Mouse (Mus musculus): Measurements from ENCODE around the gene Apoh. TPM values are rescaled to one million over a fixed set of nuclear protein-coding genes. Genes with fewer than 3 reads are reported as not detected.

Gene Apoh
- polyA plus RNA-seq, 1 experiment from 2014 or later: not detected

- Histone ChIP-seq H3K27ac (replicated peaks) (no peak overlapping the region), H3K4me3 (no peak overlapping the region), H3K9me3 (no peaks in the 10 kb centered on the region), H3K36me3 (no peaks in the 10 kb centered on the region), H3K27me3 (no peaks in the 10 kb centered on the region), H3K4me2 (replicated peaks) (no peak overlapping the region), H3K4me1 (no peaks in the 10 kb centered on the region), H3K9ac (replicated peaks) (no peak overlapping the region)
- ATAC-seq (ENCODE audit: low FRiP score, low read depth): no peak
- 92% methylated on average over 5 of the region's 5 CpGs for WGBS
Measured at GRCm38 (mm10) chr11:108309791-108310190, 33.4 kb upstream of the Apoh start.

DNA sequence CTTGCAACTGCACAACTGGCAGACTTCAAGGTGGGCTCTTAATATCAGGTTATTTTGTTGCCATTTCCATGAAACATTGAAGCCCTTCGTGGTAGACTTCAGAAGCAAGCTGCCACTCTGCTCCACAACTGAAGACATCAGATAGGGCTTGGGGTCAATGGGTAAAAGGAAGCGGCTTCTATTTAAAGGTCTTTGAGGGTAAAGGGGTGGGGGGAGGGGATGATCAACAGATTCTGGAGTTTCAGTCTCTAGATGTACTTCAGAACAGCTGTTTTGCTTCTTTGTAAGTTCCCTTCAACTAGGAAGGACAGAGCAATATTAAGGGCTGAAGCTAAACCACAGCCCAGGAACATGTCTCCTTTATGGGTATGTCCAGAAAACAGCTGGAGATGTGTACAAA, 31.2 kb upstream of the Apoh start:
- Histone ChIP-seq H3K27me3 (no peaks in the 10 kb centered on the region), H3K36me3 (no peaks in the 10 kb centered on the region), H3K4me2 (replicated peaks) (no peak overlapping the region), H3K27ac (replicated peaks) (no peak overlapping the region), H3K9me3 (no peaks in the 10 kb centered on the region), H3K9ac (replicated peaks) (no peak overlapping the region), H3K4me3 (no peak overlapping the region), H3K4me1 (no peaks in the 10 kb centered on the region)
- no peak for ATAC-seq (ENCODE audit: low FRiP score, low read depth)
- WGBS: 80% methylated on average over 2 of the region's 2 CpGs

DNA sequence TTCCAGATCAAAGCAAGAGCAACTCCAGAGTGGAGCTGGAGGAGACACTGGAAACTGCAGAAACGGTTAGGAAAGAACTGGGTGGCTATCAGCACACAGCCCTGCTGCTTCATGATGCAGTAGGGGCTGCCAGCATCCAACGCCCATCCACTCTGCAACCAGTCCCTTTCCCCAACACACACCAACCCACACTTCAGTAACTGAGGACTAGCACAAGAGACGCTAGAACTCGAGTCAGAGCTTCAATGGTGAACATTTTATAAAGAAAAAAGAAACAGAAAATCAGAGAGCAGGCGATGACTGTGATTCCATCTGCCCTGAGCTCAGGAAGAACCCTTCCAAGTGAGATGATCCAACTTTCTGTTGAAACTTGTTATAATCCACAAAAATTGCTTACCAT, 30.6 kb upstream of the Apoh start:
- 85% methylated on average over 5 of the region's 5 CpGs for WGBS
- ATAC-seq (ENCODE audit: low FRiP score, low read depth): no peak
- no peak overlapping the region for H3K9ac ChIP-seq (replicated peaks)
- no peak overlapping the region for H3K4me3 ChIP-seq
- no peaks in the 10 kb centered on the region for H3K36me3 ChIP-seq
- no peak overlapping the region for H3K4me2 ChIP-seq (replicated peaks)
- no peaks in the 10 kb centered on the region for H3K27me3 ChIP-seq
- H3K27ac ChIP-seq (replicated peaks): no peak overlapping the region
- H3K9me3 ChIP-seq: no peaks in the 10 kb centered on the region
- H3K4me1 ChIP-seq: no peaks in the 10 kb centered on the region

DNA sequence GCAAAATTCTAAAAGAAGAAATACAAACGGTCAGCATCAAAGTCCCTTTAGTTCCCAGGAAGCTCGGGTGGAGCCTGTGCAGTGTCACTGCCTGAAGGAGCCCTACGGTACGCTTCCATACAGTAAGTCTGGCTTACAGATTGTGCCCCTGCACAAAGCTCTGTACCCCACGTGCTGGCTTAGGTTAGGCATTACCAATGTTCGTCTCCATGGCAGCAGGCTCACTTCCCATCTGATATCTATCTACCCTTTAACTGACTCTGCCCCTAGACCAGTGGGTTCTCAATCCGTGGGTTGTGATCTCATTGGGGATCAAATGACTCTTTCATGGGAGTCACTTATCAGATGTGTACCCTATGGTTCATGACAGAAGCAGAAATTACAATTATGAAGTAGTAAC, 27.4 kb upstream of the Apoh start:
- H3K4me1 ChIP-seq: no peaks in the 10 kb centered on the region
- no peak for ATAC-seq (ENCODE audit: low FRiP score, low read depth)
- no peaks in the 10 kb centered on the region for H3K36me3 ChIP-seq
- H3K27ac ChIP-seq (replicated peaks): no peak overlapping the region
- no peak overlapping the region for H3K9ac ChIP-seq (replicated peaks)
- H3K27me3 ChIP-seq: no peaks in the 10 kb centered on the region
- H3K4me3 ChIP-seq: no peak overlapping the region
- 87% methylated on average over 7 of the region's 7 CpGs for WGBS
- no peaks in the 10 kb centered on the region for H3K9me3 ChIP-seq
- H3K4me2 ChIP-seq (replicated peaks): no peak overlapping the region

DNA sequence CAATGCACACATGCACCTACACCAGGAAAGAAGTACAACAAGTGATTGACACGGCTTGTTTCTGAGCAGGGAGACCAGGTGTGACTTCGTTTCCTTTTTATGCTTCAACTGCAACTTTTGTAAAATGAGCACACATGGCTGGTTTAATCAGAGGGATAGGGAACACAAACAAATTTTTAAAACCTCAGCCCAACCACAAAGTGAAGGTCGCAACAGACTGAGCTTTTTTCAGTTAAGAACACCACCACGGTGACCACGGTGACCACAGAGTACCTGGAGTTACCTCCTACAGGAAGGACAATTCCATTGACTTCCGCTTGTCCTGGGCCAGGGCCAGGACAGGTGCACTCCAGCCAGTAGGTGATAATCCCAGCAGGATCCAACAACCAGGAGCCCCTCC, 25.3 kb upstream of the Apoh start:
- Histone ChIP-seq H3K9ac (replicated peaks) (no peak overlapping the region), H3K9me3 (no peaks in the 10 kb centered on the region), H3K4me2 (replicated peaks) (no peak overlapping the region), H3K27me3 (no peaks in the 10 kb centered on the region), H3K27ac (replicated peaks) (no peak overlapping the region), H3K4me1 (no peaks in the 10 kb centered on the region), H3K4me3 (no peak overlapping the region), H3K36me3 (no peaks in the 10 kb centered on the region)
- ATAC-seq (ENCODE audit: low FRiP score, low read depth): no peak
- 74% methylated on average over 6 of the region's 6 CpGs for WGBS

- Histone ChIP-seq H3K36me3 (no peaks in the 10 kb centered on the region), H3K4me1 (no peaks in the 10 kb centered on the region), H3K4me3 (no peak overlapping the region), H3K27ac (replicated peaks) (no peak overlapping the region), H3K27me3 (no peaks in the 10 kb centered on the region), H3K9me3 (no peaks in the 10 kb centered on the region), H3K9ac (replicated peaks) (no peak overlapping the region), H3K4me2 (replicated peaks) (no peak overlapping the region)
- WGBS: 85% methylated on average over 11 of the region's 11 CpGs
- ATAC-seq (ENCODE audit: low FRiP score, low read depth): no peak
Measured at GRCm38 (mm10) chr11:108319162-108319561, 24.0 kb upstream of the Apoh start.

DNA sequence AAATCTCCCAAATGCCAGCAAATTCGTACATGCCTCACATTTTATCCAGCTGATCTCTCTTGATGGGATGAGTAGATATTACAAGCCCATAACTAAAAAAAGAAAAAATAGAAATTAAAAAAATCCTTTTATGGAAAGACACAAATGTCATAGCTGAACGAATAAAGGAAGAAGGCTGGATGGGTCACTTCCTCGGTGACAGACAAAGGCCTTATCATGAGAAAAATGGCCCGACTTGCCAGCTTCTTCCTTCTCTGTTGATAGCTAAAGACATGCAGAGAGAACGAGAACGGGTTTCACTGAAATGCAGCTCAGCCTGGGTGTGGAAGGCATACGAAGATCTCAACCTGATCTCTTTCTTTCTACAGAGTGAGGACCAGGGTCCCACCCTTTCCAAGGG, 22.6 kb upstream of the Apoh start:
- ATAC-seq (ENCODE audit: low FRiP score, low read depth): no peak
- Histone ChIP-seq H3K9me3 (no peaks in the 10 kb centered on the region), H3K4me3 (no peak overlapping the region), H3K4me2 (replicated peaks) (no peak overlapping the region), H3K9ac (replicated peaks) (no peak overlapping the region), H3K27me3 (no peaks in the 10 kb centered on the region), H3K27ac (replicated peaks) (no peak overlapping the region), H3K4me1 (no peaks in the 10 kb centered on the region), H3K36me3 (no peaks in the 10 kb centered on the region)
- 89% methylated on average over 7 of the region's 7 CpGs for WGBS

DNA sequence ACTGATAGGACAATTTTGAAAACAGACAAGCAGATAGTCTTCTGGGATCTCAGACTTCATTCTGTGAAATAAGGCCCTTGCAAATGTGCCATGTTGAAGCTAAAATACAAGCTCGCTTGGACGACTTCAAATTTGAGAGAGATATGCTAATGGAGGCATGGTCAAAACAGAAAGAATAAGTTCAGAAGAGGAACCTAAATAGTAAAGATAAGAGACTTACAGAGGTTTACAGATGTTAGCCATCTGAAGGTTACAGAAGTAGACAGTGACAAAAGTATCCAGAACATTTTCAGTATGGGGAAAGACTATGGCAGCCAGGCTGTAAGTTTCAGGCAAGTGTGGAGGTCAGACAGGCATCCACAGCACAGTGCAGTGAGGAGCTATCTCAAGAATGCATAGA, 21.0 kb upstream of the Apoh start:
- WGBS: 90% methylated on average over 2 of the region's 2 CpGs
- Histone ChIP-seq H3K27ac (replicated peaks) (no peak overlapping the region), H3K4me2 (replicated peaks) (no peak overlapping the region), H3K4me1 (no peaks in the 10 kb centered on the region), H3K4me3 (no peak overlapping the region), H3K9ac (replicated peaks) (no peak overlapping the region), H3K9me3 (no peaks in the 10 kb centered on the region), H3K27me3 (no peaks in the 10 kb centered on the region), H3K36me3 (no peaks in the 10 kb centered on the region)
- ATAC-seq (ENCODE audit: low FRiP score, low read depth): no peak

- no peak overlapping the region for H3K4me2 ChIP-seq (replicated peaks)
- H3K27me3 ChIP-seq: no peaks in the 10 kb centered on the region
- no peak for ATAC-seq (ENCODE audit: low FRiP score, low read depth)
- no peaks in the 10 kb centered on the region for H3K4me1 ChIP-seq
- H3K27ac ChIP-seq (replicated peaks): no peak overlapping the region
- H3K9ac ChIP-seq (replicated peaks): no peak overlapping the region
- no peak overlapping the region for H3K4me3 ChIP-seq
- H3K9me3 ChIP-seq: no peaks in the 10 kb centered on the region
- no peaks in the 10 kb centered on the region for H3K36me3 ChIP-seq
- WGBS: 88% methylated on average over 8 of the region's 8 CpGs
Measured at GRCm38 (mm10) chr11:108325943-108326342, 17.2 kb upstream of the Apoh start.

GRCm38 (mm10) chr11:108330818-108331217, 12.3 kb upstream of the Apoh start:
- Histone ChIP-seq H3K36me3 (no peaks in the 10 kb centered on the region), H3K4me1 (peaks cover 7% of the 10 kb centered on the region; the same call in 1 of the 2 replicates), H3K9ac (replicated peaks) (no peak overlapping the region), H3K27me3 (no peaks in the 10 kb centered on the region; the same call in 1 of the 2 replicates), H3K4me3 (no peak overlapping the region), H3K9me3 (no peaks in the 10 kb centered on the region), H3K4me2 (replicated peaks) (no peak overlapping the region), H3K27ac (replicated peaks) (no peak overlapping the region)
- no peak for ATAC-seq (ENCODE audit: low FRiP score, low read depth)
- WGBS: 86% methylated on average over 11 of the region's 11 CpGs

GRCm38 (mm10) chr11:108333006-108333405, 10.1 kb upstream of the Apoh start:
- WGBS: 59% methylated on average over 5 of the region's 5 CpGs
- H3K9ac ChIP-seq (replicated peaks): no peak overlapping the region
- no peak for ATAC-seq (ENCODE audit: low FRiP score, low read depth)
- no peaks in the 10 kb centered on the region for H3K9me3 ChIP-seq
- H3K27me3 ChIP-seq: no peaks in the 10 kb centered on the region; the same call in 1 of the 2 replicates
- H3K4me3 ChIP-seq: no peak overlapping the region
- H3K4me1 ChIP-seq: peaks cover 7% of the 10 kb centered on the region; the same call in 1 of the 2 replicates
- no peak overlapping the region for H3K27ac ChIP-seq (replicated peaks)
- H3K4me2 ChIP-seq (replicated peaks): no peak overlapping the region
- no peaks in the 10 kb centered on the region for H3K36me3 ChIP-seq

- no peaks in the 10 kb centered on the region; the same call in 1 of the 2 replicates for H3K27me3 ChIP-seq
- H3K9ac ChIP-seq (replicated peaks): no peak overlapping the region
- no peaks in the 10 kb centered on the region for H3K9me3 ChIP-seq
- no peaks in the 10 kb centered on the region for H3K36me3 ChIP-seq
- 60% methylated on average over 8 of the region's 8 CpGs for WGBS
- no peak overlapping the region for H3K27ac ChIP-seq (replicated peaks)
- peaks cover 7% of the 10 kb centered on the region; the same call in 1 of the 2 replicates for H3K4me1 ChIP-seq
- no peak overlapping the region for H3K4me3 ChIP-seq
- ATAC-seq (ENCODE audit: low FRiP score, low read depth): no peak
- no peak overlapping the region for H3K4me2 ChIP-seq (replicated peaks)
Measured at GRCm38 (mm10) chr11:108333583-108334379, 9.4 kb upstream of the Apoh start.

DNA sequence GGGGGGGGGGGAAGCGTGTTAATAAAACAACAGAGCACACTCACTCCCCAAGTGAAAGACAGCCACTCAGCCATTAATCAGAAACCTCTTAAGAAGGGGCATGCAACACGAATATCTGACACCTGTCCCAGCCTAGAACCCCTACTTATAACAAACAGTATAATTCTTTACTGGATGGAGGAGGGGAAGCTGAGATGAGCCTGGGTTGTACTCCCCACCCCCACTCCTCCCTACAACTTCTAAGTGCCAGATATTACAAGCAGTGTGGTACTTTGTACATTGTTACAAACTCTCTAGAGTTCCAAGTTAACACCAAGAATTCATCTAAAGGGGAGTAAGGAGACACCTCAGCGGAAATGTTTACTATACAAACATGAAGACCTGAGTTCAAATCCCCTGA, 8.5 kb upstream of the Apoh start:
- Histone ChIP-seq H3K27ac (replicated peaks) (no peak overlapping the region), H3K36me3 (no peaks in the 10 kb centered on the region), H3K4me1 (peaks cover 7% of the 10 kb centered on the region; the same call in 1 of the 2 replicates), H3K4me3 (no peak overlapping the region), H3K9me3 (no peaks in the 10 kb centered on the region), H3K27me3 (no peaks in the 10 kb centered on the region; the same call in 1 of the 2 replicates), H3K9ac (replicated peaks) (no peak overlapping the region), H3K4me2 (replicated peaks) (no peak overlapping the region)
- no peak for ATAC-seq (ENCODE audit: low FRiP score, low read depth)
- 83% methylated on average over 3 of the region's 3 CpGs for WGBS

All from midbrain, embryonic 12.5 days (tissue).